Mouse (Mus musculus): Measurements from ENCODE around the gene Ccl9.

- no peak for TF ChIP-seq CTCF (IDR thresholded peaks at IDR 0.05; ENCODE audit: extremely low read depth, insufficient read depth, insufficient read length, insufficient replicate concordance)
- TF ChIP-seq POLR2A (IDR thresholded peaks at IDR 0.05; ENCODE audit: low read depth, low read length): no peak
Measured at GRCm38 (mm10) chr11:83597796-83598195, 19.4 kb upstream of the Ccl9 start.

Data from spleen, adult 2 months (tissue).